Mouse (Mus musculus) gastrocnemius, adult 2 months (tissue): ENCODE measurements around the gene Cx3cl1. TPM values are rescaled to one million over a fixed set of nuclear protein-coding genes. Genes with fewer than 3 reads are reported as not detected.

Source experiments
- DNase-seq: peaks from one replicate; pipeline ENCODE4 v3.0.0; 2022
- H3K27ac ChIP-seq: fragments of 200-600 bp; 2 replicates; pipeline ENCODE4 v1.8.1; 2022; ENCODE audit warnings: mild to moderate bottlenecking
- H3K4me3 ChIP-seq: fragments of 200-600 bp; 2 replicates; pipeline ENCODE4 v1.8.1; 2022; ENCODE audit warnings: mild to moderate bottlenecking, moderate library complexity
- CTCF ChIP-seq: fragments of 200-600 bp; IDR thresholded peaks from 2 replicates; pipeline ENCODE4 v1.8.1; 2022; ENCODE audit warnings: antibody characterized with exemption, mild to moderate bottlenecking, moderate library complexity
- intact Hi-C: fragments of 180-260 bp; cut with DNase I; formaldehyde crosslinking; loops from one replicate; pipeline ENCODE4 v1.15.1; 2025
- total RNA-seq, 2 experiments: library from RNA; stranded (reverse); gene quantifications; 2 replicates each; pipeline ENCODE4 v1.2.3; 2021

Gene Cx3cl1
- total RNA-seq, 2 experiments from 2014 or later: 0.36 to 1.0 TPM

DNA sequence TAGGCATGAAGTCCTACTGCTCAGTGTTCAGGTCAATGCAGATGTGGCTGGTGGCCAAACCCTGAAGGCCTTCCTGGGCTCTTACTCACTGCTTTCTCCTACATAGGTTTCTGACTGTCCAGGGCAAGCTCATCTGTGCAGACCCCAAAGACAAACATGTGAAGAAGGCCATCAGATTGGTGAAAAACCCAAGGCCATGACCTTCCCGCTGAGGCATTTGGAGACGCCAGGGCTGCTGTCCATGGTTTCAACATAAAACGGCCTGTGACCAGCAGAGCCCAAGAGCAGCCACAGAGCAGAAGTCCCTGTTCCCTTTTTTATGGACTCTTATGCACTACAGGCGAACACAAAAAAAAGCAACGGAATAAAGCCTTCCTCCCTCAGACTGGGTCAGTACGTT is 39.8 kb downstream of the Cx3cl1 start:
- intact Hi-C loops: loop anchor here (1.0 to 5.0 kb wide), 3 partner anchors 107 to 284 kb away; no protein-coding TSS in a partner anchor
- TF ChIP-seq CTCF: no peak
- no peak for DNase-seq
- no peak overlapping the region for H3K4me3 ChIP-seq
- H3K27ac ChIP-seq: no peak overlapping the region

DNA sequence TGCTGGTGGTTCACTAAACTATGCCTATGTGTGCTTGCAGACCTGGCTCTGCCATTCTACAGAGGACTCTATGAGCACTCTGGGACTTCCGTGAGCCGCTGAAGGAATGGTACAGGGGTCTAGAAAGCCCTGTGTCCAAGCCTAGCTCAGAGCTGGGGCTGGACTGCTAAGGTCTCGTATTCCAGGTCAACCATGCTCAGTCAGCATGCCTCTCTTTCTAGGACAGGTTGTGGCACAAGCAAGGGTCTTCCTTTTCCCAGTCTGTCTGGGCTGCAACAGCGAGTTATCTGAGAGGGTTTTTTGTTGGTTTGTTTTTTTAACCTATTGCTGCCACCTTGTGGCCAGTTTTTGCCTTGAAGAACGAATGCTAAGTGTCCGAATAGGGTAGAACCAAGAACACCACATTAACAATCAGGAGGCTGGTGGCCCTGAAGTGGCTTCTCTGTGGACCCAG is 40.9 kb downstream of the Cx3cl1 start:
- intact Hi-C loops: loop anchor here (1.0 to 5.0 kb wide), 3 partner anchors 108 to 285 kb away; no protein-coding TSS in a partner anchor
- no peak overlapping the region for H3K27ac ChIP-seq
- DNase-seq: peak; percentile 80
- peak; percentile 83 for TF ChIP-seq CTCF
- no peak overlapping the region for H3K4me3 ChIP-seq

- DNase-seq: no peak
- peak; percentile 85 for TF ChIP-seq CTCF
- intact Hi-C loops: loop anchor here (5.0 kb wide), 2 partner anchors 222 to 287 kb away; no protein-coding TSS in a partner anchor
- Histone ChIP-seq H3K27ac (no peak overlapping the region), H3K4me3 (no peak overlapping the region)
These were observed 42.7 kb downstream of the Cx3cl1 start for GRCm38 (mm10) chr8:94814556-94814955.

GRCm38 (mm10) chr8:94817933-94818332 is 46.1 kb downstream of the Cx3cl1 start:
- no peak for DNase-seq
- intact Hi-C loops: no loop called here
- Histone ChIP-seq H3K27ac (no peak overlapping the region), H3K4me3 (no peak overlapping the region)
- TF ChIP-seq CTCF: no peak

- TF ChIP-seq CTCF: no peak
- no peak for DNase-seq
- no peak overlapping the region for H3K4me3 ChIP-seq
- no peak overlapping the region for H3K27ac ChIP-seq
- intact Hi-C loops: no loop called here
These were observed 47.9 kb downstream of the Cx3cl1 start for GRCm38 (mm10) chr8:94819671-94820179.

DNA sequence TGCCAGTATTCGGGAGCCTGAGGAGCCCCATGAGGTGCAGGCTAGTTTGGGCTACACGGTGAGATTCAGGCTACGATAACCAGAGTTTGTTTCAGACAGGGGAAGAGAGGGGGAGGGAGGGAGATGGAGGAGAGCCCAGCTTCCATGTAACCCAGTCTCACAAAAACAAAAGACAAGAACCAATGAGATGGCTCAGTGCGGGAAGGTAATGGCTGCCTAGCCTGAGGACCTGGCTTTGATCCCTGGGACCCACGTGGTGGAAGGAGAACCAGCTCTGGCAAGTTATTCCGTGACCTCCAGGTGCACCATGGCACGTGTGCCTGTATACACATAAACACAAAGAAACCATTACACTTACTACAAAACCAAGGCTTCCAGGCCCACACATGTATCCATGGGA is 48.7 kb downstream of the Cx3cl1 start:
- Histone ChIP-seq H3K27ac (no peak overlapping the region), H3K4me3 (no peak overlapping the region)
- intact Hi-C loops: no loop called here
- TF ChIP-seq CTCF: no peak
- peak; percentile 11 for DNase-seq

DNA sequence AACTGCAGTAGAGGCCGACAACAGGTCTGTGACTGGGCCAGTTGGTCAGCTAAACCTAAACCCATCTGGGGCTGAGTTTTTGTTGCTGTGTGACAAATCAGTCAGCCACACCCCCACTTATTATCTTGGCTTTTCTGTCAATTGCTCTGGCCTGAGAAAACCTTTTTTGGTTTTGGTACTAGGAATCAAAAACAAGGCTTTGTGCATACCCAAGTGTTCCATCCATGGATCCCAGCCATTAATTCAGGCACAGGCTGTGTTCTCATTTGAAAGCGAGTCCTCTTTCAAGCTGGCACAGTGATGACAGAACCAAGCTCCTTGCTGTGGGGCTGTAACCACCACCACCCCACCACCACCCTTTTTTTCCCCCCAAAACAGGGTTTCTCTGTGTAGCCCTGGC is 49.6 kb downstream of the Cx3cl1 start:
- Histone ChIP-seq H3K27ac (no peak overlapping the region), H3K4me3 (no peak overlapping the region)
- intact Hi-C loops: no loop called here
- TF ChIP-seq CTCF: no peak
- DNase-seq: no peak

GRCm38 (mm10) chr8:94822637-94823560 is 51.1 kb downstream of the Cx3cl1 start:
- intact Hi-C loops: loop anchor here (1.0 kb wide), 1 partner anchor 86 kb away; no protein-coding TSS in a partner anchor
- Histone ChIP-seq H3K27ac (peak overlapping the region; percentile 76), H3K4me3 (no peak overlapping the region)
- peak; percentile 81 for TF ChIP-seq CTCF
- peak; percentile 75 for DNase-seq

- DNase-seq: no peak
- intact Hi-C loops: no loop called here
- TF ChIP-seq CTCF: no peak
- Histone ChIP-seq H3K27ac (no peak overlapping the region), H3K4me3 (no peak overlapping the region)
These were observed 53.4 kb downstream of the Cx3cl1 start for GRCm38 (mm10) chr8:94825170-94825569.

- H3K27ac ChIP-seq: no peak overlapping the region
- intact Hi-C loops: no loop called here
- TF ChIP-seq CTCF: no peak
- no peak overlapping the region for H3K4me3 ChIP-seq
- DNase-seq: no peak
These were observed 54.4 kb downstream of the Cx3cl1 start for GRCm38 (mm10) chr8:94826210-94826609.

- no peak for DNase-seq
- intact Hi-C loops: no loop called here
- no peak overlapping the region for H3K4me3 ChIP-seq
- no peak overlapping the region for H3K27ac ChIP-seq
- TF ChIP-seq CTCF: no peak
These were observed 56.5 kb downstream of the Cx3cl1 start for GRCm38 (mm10) chr8:94828284-94828683.

Other genes starting within 250 kb of the Cx3cl1 start
- gene Cpne2, start 239.0 kb upstream of the Cx3cl1 start, total RNA-seq: 1 to 10 TPM; 4.9 to 6.9 TPM
- gene Rspry1, start 170.1 kb upstream of the Cx3cl1 start, total RNA-seq: 10 to 100 TPM in 1 of 2 experiments, 1 to 10 TPM in 1; 8.5 to 10.8 TPM
- 10 to 100 TPM; 17.9 to 22.6 TPM for gene Fam192a, start 170.0 kb upstream of the Cx3cl1 start, total RNA-seq
- gene Arl2bp, start 105.4 kb upstream of the Cx3cl1 start, total RNA-seq: 10 to 100 TPM; 42.0 to 51.2 TPM
- gene Pllp, start 75.7 kb upstream of the Cx3cl1 start, total RNA-seq: 1 to 10 TPM in 1 of 2 experiments, under 1 TPM in 1; 0.86 to 1.0 TPM
- not detected for gene Ccl22, start 26.4 kb upstream of the Cx3cl1 start, total RNA-seq
- not detected for gene Ccl17, start 38.4 kb downstream of the Cx3cl1 start, total RNA-seq
- gene Coq9, start 66.3 kb downstream of the Cx3cl1 start, total RNA-seq: 100 to 1,000 TPM; 359 to 480 TPM
- 10 to 100 TPM; 29.7 to 44.5 TPM for gene Ciapin1, start 66.3 kb downstream of the Cx3cl1 start, total RNA-seq
- 10 to 100 TPM; 47.3 to 49.8 TPM for gene Polr2c, start 85.4 kb downstream of the Cx3cl1 start, total RNA-seq
- gene Dok4, start 104.3 kb downstream of the Cx3cl1 start, total RNA-seq: 1 to 10 TPM; 2.7 to 6.1 TPM
- gene Ccdc102a, start 146.1 kb downstream of the Cx3cl1 start, total RNA-seq: 1 to 10 TPM; 3.0 to 3.8 TPM
- gene Adgrg5, start 151.7 kb downstream of the Cx3cl1 start, total RNA-seq: under 1 TPM in 1 of 2 experiments, not detected in 1; 0.28 TPM
- 10 to 100 TPM; 20.7 to 27.4 TPM for gene Adgrg1, start 202.7 kb downstream of the Cx3cl1 start, total RNA-seq
- gene Adgrg3, start 245.7 kb downstream of the Cx3cl1 start, total RNA-seq: under 1 TPM; 0.28 to 0.43 TPM